Mouse (Mus musculus) bone marrow, adult 2 months (tissue): ENCODE measurements around the gene Slc24a1.

Experiments
- CTCF ChIP-seq: fragments of 200-500 bp; IDR thresholded peaks from 2 replicates; pipeline ENCODE4 v1.5.1; 2011; ENCODE audit warnings: low read length, control low read depth; ENCODE audit not compliant: control insufficient read depth, insufficient read depth
- POLR2A ChIP-seq: fragments of 200-500 bp; IDR thresholded peaks from 2 replicates; pipeline ENCODE4 v1.6.1; 2011; ENCODE audit warnings: low read depth, mild to moderate bottlenecking, control low read depth, low read length, borderline replicate concordance; ENCODE audit not compliant: control insufficient read depth

DNA sequence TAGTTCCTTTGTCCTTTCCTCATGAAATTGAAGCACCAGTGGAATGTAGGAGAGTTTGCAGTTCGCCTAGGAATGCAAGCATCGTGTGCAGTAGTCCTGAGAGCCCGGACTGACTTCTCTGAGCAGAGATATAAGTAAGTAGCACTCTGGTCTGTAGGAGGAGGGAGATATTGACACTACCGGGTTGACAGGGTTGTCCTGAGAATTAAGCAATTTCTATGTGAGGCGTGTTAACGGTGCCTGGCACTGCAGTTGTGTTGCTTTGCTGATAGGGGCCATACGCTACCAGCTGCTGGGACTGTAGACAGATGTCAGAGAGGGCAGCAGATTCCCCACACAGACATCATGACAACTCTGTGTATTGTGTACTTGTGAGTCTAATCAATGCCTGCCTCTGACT, 1.8 kb upstream of the Slc24a1 start:
- no peak for TF ChIP-seq POLR2A
- TF ChIP-seq CTCF, result no peak
